Mouse (Mus musculus): ENCODE results near the gene Olfr458. TPM values are rescaled to one million over a fixed set of nuclear protein-coding genes. Genes with fewer than 3 reads are reported as not detected.

Gene Olfr458
- polyA plus RNA-seq, 1 experiment from 2014 or later, result not detected

DNA sequence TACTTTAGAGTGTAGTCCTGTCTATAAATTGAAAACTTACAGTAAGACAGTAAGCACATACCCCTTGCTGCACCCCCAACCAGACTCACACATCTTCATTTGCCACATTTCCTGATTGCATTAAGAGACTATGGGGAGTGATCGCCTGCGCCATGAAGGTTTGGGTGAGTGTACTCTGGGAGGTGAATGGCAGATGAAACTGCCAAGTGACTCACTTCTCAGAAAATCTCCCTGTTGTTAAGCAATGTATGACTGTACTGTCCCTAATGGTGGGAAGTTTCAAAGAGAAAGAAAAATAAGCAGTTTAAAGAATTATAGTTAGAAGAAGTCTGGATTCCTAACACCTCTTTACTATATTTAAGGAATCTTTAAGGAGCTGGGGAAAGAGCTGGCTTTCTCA lies 45.6 kb downstream of the Olfr458 start:
- WGBS (ENCODE audit: insufficient replicate concordance), result 53% methylated on average over 2 of the region's 2 CpGs
- H3K9ac ChIP-seq (ENCODE audit: low read depth, low read length), result no peak overlapping the region
- ATAC-seq (ENCODE audit: low read depth), result no peak
- H3K36me3 ChIP-seq (ENCODE audit: control insufficient read depth, insufficient read depth), result no peaks in the 10 kb centered on the region
- H3K4me2 ChIP-seq (ENCODE audit: low read depth, low read length), result no peak overlapping the region
- no peak overlapping the region for H3K27ac ChIP-seq (ENCODE audit: low read length)
- H3K27me3 ChIP-seq (ENCODE audit: control insufficient read depth, insufficient read depth, low read depth, low read length), result no peaks in the 10 kb centered on the region
- no peaks in the 10 kb centered on the region for H3K4me1 ChIP-seq (ENCODE audit: control insufficient read depth, low read depth, low read length)
- no peaks in the 10 kb centered on the region for H3K9me3 ChIP-seq (replicated peaks; ENCODE audit: control insufficient read depth, low read length)
- no peak overlapping the region for H3K4me3 ChIP-seq (ENCODE audit: low read depth, low read length)

Other genes with a start within 250 kb of the Olfr458 start
- not detected in 2 replicates for gene Tas2r144, start 249.9 kb downstream of the Olfr458 start, polyA plus RNA-seq (2015; fragmentation: Nextera tagmentation; extraction: Ambion mirVana)
- 7.7 and 8.1 TPM in 2 replicates for gene Gstk1, start 219.3 kb downstream of the Olfr458 start, polyA plus RNA-seq (2015; fragmentation: Nextera tagmentation; extraction: Ambion mirVana)
- gene Tmem139, start 203.2 kb downstream of the Olfr458 start, polyA plus RNA-seq (2015; fragmentation: Nextera tagmentation; extraction: Ambion mirVana), result 0.21 TPM in 1 of 2 replicates, not detected in the other
- gene Casp2, start 200.2 kb downstream of the Olfr458 start, polyA plus RNA-seq (2015; fragmentation: Nextera tagmentation; extraction: Ambion mirVana), result 23.4 and 24.5 TPM in 2 replicates
- 0.08 and 0.14 TPM in 2 replicates for gene Clcn1, start 178.5 kb downstream of the Olfr458 start, polyA plus RNA-seq (2015; fragmentation: Nextera tagmentation; extraction: Ambion mirVana)
- not detected in 2 replicates for gene Fam131b, start 140.6 kb downstream of the Olfr458 start, polyA plus RNA-seq (2015; fragmentation: Nextera tagmentation; extraction: Ambion mirVana)
- gene Zyx, start 115.6 kb downstream of the Olfr458 start, polyA plus RNA-seq (2015; fragmentation: Nextera tagmentation; extraction: Ambion mirVana), result 35.2 and 43.2 TPM in 2 replicates
- gene Epha1, start 91.9 kb downstream of the Olfr458 start, polyA plus RNA-seq (2015; fragmentation: Nextera tagmentation; extraction: Ambion mirVana), result 7.3 and 8.4 TPM in 2 replicates
- gene Tas2r143, start 65.0 kb downstream of the Olfr458 start, polyA plus RNA-seq (2015; fragmentation: Nextera tagmentation; extraction: Ambion mirVana), result not detected in 2 replicates
- not detected in 2 replicates for gene Tas2r135, start 59.8 kb downstream of the Olfr458 start, polyA plus RNA-seq (2015; fragmentation: Nextera tagmentation; extraction: Ambion mirVana)
- not detected in 2 replicates for gene Tas2r126, start 30.7 kb downstream of the Olfr458 start, polyA plus RNA-seq (2015; fragmentation: Nextera tagmentation; extraction: Ambion mirVana)
- not detected in 2 replicates for gene Olfr457, start 11.1 kb upstream of the Olfr458 start, polyA plus RNA-seq (2015; fragmentation: Nextera tagmentation; extraction: Ambion mirVana)
- not detected in 2 replicates for gene Olfr456, start 22.0 kb upstream of the Olfr458 start, polyA plus RNA-seq (2015; fragmentation: Nextera tagmentation; extraction: Ambion mirVana)
- not detected in 2 replicates for gene Olfr455, start 82.4 kb upstream of the Olfr458 start, polyA plus RNA-seq (2015; fragmentation: Nextera tagmentation; extraction: Ambion mirVana)
- gene Tcaf3, start 132.5 kb upstream of the Olfr458 start, polyA plus RNA-seq (2015; fragmentation: Nextera tagmentation; extraction: Ambion mirVana), result not detected in 2 replicates
- 0.21 and 0.22 TPM in 2 replicates for gene Tcaf2, start 180.1 kb upstream of the Olfr458 start, polyA plus RNA-seq (2015; fragmentation: Nextera tagmentation; extraction: Ambion mirVana)
- 4.9 and 5.1 TPM in 2 replicates for gene Tcaf1, start 244.9 kb upstream of the Olfr458 start, polyA plus RNA-seq (2015; fragmentation: Nextera tagmentation; extraction: Ambion mirVana)